Mouse (Mus musculus): Measurements from ENCODE around the gene Tctn1. TPM values are rescaled to one million over a fixed set of nuclear protein-coding genes. Genes with fewer than 3 reads are reported as not detected.
A peak's percentile ranks its signal among the peaks of the same experiment; 100 is the strongest.

Tctn1 gene
- polyA plus RNA-seq, 1 experiment from 2014 or later, result 5.1 TPM

GRCm38 (mm10) chr5:122284183-122285028 lies 20.1 kb upstream of the Tctn1 start, which contains the start of gene Pptc7:
Gene Pptc7 (plus strand): TSS chr5:122284365.
- no peaks in the 10 kb centered on the region for H3K9me3 ChIP-seq
- peak; percentile 93 for ATAC-seq (ENCODE audit: low FRiP score, low read depth)
- peak within 1 kb of the TSS; percentile 90 for H3K4me2 ChIP-seq

GRCm38 (mm10) chr5:122283828-122284182 lies 19.5 kb upstream of the Tctn1 start:
- peaks cover 20% of the 10 kb centered on the region for H3K4me1 ChIP-seq (replicated peaks)
- WGBS, result 33% methylated on average over 2 of the region's 2 CpGs
- 0 out of 2 replicates have a peak, but pooled peaks cover 2% of the 10 kb centered on the region for H3K36me3 ChIP-seq
- no peaks in the 10 kb centered on the region for H3K9me3 ChIP-seq
- H3K27me3 ChIP-seq, result no peaks in the 10 kb centered on the region
- H3K4me3 ChIP-seq, result peak overlapping the region; percentile 65
- H3K27ac ChIP-seq (replicated peaks), result no peak overlapping the region
- peak overlapping the region; percentile 90 for H3K4me2 ChIP-seq
- no peak overlapping the region for H3K9ac ChIP-seq
- no peak for ATAC-seq (ENCODE audit: low FRiP score, low read depth)

More at GRCm38 (mm10) chr5:122284183-122285028, 20.1 kb upstream of the Tctn1 start, which contains the start of gene Pptc7:
- Histone ChIP-seq H3K27me3 (no peaks in the 10 kb centered on the region), H3K27ac (replicated peaks) (peak within 1 kb of the TSS; percentile 89), H3K4me1 (replicated peaks) (peaks cover 20% of the 10 kb centered on the region), H3K36me3 (0 out of 2 replicates have a peak, but pooled peaks cover 2% of the 10 kb centered on the region), H3K4me3 (peak within 1 kb of the TSS; percentile 65), H3K9ac (peak within 1 kb of the TSS; percentile 75)
- WGBS, result 0% methylated on average over 102 of the region's 114 CpGs

GRCm38 (mm10) chr5:122280827-122281462 lies 16.7 kb upstream of the Tctn1 start:
- Histone ChIP-seq H3K4me1 (replicated peaks) (peaks cover 14% of the 10 kb centered on the region), H3K9ac (no peak overlapping the region), H3K4me2 (no peak overlapping the region), H3K27me3 (no peaks in the 10 kb centered on the region), H3K9me3 (no peaks in the 10 kb centered on the region), H3K36me3 (no peaks in the 10 kb centered on the region), H3K4me3 (no peak overlapping the region), H3K27ac (replicated peaks) (no peak overlapping the region)
- 43% methylated on average over 19 of the region's 19 CpGs for WGBS
- ATAC-seq (ENCODE audit: low FRiP score, low read depth), result no peak

GRCm38 (mm10) chr5:122280422-122280826 lies 16.2 kb upstream of the Tctn1 start:
- Histone ChIP-seq H3K27ac (replicated peaks) (no peak overlapping the region), H3K9me3 (no peaks in the 10 kb centered on the region), H3K36me3 (no peaks in the 10 kb centered on the region), H3K27me3 (no peaks in the 10 kb centered on the region), H3K9ac (no peak overlapping the region), H3K4me3 (no peak overlapping the region), H3K4me2 (no peak overlapping the region), H3K4me1 (replicated peaks) (peaks cover 9% of the 10 kb centered on the region)
- WGBS, result 47% methylated on average over 6 of the region's 6 CpGs
- no peak for ATAC-seq (ENCODE audit: low FRiP score, low read depth)

DNA sequence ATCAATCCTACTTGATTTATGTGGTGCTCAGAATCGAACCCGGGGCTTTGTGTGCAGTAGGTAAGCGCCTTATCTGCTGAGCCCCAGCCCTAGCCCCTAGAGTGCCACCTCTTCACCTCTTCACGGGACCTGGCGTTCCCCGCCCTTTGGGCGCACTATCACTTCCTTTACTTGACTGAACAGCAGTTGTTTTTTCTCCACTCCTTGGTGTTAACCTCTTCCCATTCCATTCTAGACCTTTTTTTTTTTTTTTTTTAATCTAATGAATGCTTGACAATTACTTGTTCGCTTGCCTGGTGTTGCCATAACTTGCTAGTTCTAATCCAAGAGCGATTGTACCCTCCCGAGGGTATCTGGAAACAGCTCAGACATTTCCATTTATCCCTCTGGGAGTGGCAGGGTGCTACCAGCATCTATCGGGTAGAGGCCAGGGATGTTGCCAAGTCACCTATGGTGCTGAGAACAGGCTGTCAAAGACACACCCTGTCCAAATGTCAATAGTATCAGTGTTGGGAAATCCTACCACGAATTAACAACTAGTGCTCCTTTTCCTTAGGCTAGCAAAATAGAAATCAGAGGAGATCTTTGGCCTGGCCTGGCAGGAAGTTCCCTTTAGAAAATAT lies 15.7 kb upstream of the Tctn1 start:
- Histone ChIP-seq H3K27ac (replicated peaks) (no peak overlapping the region), H3K9ac (no peak overlapping the region), H3K4me2 (no peak overlapping the region), H3K27me3 (no peaks in the 10 kb centered on the region), H3K36me3 (no peaks in the 10 kb centered on the region), H3K9me3 (no peaks in the 10 kb centered on the region), H3K4me1 (replicated peaks) (0 out of 2 replicates have a peak, but pooled peaks cover 4% of the 10 kb centered on the region), H3K4me3 (no peak overlapping the region)
- ATAC-seq (ENCODE audit: low FRiP score, low read depth), result no peak
- 78% methylated on average over 12 of the region's 12 CpGs for WGBS

DNA sequence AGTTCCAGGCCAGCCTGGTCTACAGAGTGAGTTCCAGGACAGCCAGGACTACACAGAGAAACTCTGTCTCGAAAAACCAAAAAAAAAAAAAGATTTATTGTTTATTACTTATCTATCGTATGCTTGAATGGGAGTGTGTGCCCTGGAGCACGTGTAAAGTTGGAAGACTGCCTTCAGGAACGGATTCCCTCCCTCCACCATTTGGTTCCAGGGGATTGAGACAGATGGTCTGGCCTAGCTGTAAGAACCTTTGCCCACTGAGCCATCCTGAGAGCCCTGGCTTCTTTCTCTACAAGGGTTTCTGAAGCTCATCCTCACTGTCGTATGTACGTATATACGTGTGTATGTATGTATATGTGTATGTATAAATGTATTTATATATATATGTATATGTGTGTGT lies 14.7 kb upstream of the Tctn1 start:
- ATAC-seq (ENCODE audit: low FRiP score, low read depth), result no peak
- 78% methylated on average over 7 of the region's 7 CpGs for WGBS
- H3K4me2 ChIP-seq, result no peak overlapping the region
- H3K27me3 ChIP-seq, result no peaks in the 10 kb centered on the region
- 0 out of 2 replicates have a peak, but pooled peaks cover 4% of the 10 kb centered on the region for H3K4me1 ChIP-seq (replicated peaks)
- no peaks in the 10 kb centered on the region for H3K9me3 ChIP-seq
- no peak overlapping the region for H3K27ac ChIP-seq (replicated peaks)
- H3K9ac ChIP-seq, result no peak overlapping the region
- H3K36me3 ChIP-seq, result no peaks in the 10 kb centered on the region
- no peak overlapping the region for H3K4me3 ChIP-seq

- Histone ChIP-seq H3K4me2 (no peak overlapping the region), H3K4me1 (replicated peaks) (no peaks in the 10 kb centered on the region), H3K9me3 (no peaks in the 10 kb centered on the region), H3K9ac (no peak overlapping the region), H3K36me3 (no peaks in the 10 kb centered on the region), H3K27me3 (no peaks in the 10 kb centered on the region), H3K4me3 (no peak overlapping the region), H3K27ac (replicated peaks) (no peak overlapping the region)
- no peak for ATAC-seq (ENCODE audit: low FRiP score, low read depth)
- WGBS, result 17% methylated on average over 5 of the region's 5 CpGs
Measured at GRCm38 (mm10) chr5:122274785-122275184, 10.5 kb upstream of the Tctn1 start.

GRCm38 (mm10) chr5:122272821-122273220 lies 8.6 kb upstream of the Tctn1 start:
- no peak overlapping the region for H3K27ac ChIP-seq (replicated peaks)
- no peak overlapping the region for H3K4me2 ChIP-seq
- no peak overlapping the region for H3K4me3 ChIP-seq
- H3K4me1 ChIP-seq (replicated peaks), result no peaks in the 10 kb centered on the region
- H3K36me3 ChIP-seq, result no peaks in the 10 kb centered on the region
- no peak overlapping the region for H3K9ac ChIP-seq
- no peaks in the 10 kb centered on the region for H3K9me3 ChIP-seq
- WGBS, result 84% methylated on average over 5 of the region's 5 CpGs
- H3K27me3 ChIP-seq, result no peaks in the 10 kb centered on the region
- ATAC-seq (ENCODE audit: low FRiP score, low read depth), result no peak

DNA sequence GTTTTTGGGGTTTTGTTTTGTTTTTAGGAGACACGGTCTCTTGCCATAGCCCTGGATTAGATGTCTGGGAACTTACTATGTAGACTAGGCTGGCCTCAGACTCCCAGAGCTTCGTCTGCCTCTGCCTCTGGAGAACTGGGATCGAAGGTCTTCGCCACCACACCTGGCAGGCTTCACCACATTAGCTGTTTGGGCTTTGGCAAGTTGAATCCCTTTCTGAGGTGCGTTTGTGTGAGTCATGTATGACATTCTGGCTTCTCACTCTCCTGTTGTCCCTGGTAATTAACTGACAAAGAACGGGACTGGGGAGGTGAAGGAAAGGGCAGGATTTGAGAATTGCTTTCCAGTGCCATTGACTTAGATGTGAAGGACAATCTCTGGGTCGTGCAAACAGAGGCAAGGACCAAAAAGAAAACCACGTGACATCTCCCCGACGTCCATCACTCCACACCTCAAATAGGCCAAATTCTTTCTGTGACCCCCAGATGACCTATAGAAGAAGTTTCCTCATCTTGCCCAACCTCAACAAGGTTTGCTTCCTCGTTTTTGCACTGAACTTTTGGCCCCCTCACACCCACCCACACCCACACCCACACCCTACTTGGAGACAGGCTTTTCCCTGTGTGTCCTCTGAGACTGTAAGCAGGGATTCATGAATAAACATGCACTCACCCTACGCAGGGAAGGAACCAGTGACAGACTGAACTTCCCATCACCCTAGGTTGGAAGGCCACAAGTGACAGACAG lies 4.8 kb upstream of the Tctn1 start:
- no peak for ATAC-seq (ENCODE audit: low FRiP score, low read depth)
- H3K4me1 ChIP-seq (replicated peaks), result 0 out of 2 replicates have a peak, but pooled peaks cover 5% of the 10 kb centered on the region
- no peak overlapping the region for H3K4me3 ChIP-seq
- no peak overlapping the region for H3K9ac ChIP-seq
- no peaks in the 10 kb centered on the region for H3K9me3 ChIP-seq
- WGBS, result 66% methylated on average over 12 of the region's 12 CpGs
- no peak overlapping the region for H3K27ac ChIP-seq (replicated peaks)
- H3K4me2 ChIP-seq, result no peak overlapping the region
- H3K27me3 ChIP-seq, result no peaks in the 10 kb centered on the region
- H3K36me3 ChIP-seq, result no peaks in the 10 kb centered on the region

DNA sequence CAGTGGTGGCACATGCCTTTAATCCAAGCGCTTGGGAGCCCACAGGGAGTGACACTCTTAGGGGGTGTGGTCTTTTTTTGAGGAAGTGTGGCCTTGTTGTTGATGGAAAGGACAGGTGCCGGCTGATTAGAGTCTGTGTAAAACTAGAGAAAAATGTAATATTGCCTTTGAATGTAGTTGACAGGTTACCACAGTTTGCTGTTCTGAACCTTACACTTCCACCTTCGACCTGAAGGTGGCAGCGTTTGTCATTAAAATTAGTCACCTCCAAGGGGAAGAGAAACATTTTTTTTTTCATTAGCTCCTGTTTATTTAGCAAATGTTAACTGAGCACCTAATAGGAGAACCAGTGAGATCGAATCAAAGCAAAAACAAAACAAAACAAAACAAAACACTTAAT lies 3.6 kb upstream of the Tctn1 start:
- Histone ChIP-seq H3K27ac (replicated peaks) (no peak overlapping the region), H3K9me3 (no peaks in the 10 kb centered on the region), H3K4me1 (replicated peaks) (peaks cover 12% of the 10 kb centered on the region), H3K4me2 (no peak overlapping the region), H3K4me3 (no peak overlapping the region), H3K9ac (no peak overlapping the region), H3K27me3 (no peaks in the 10 kb centered on the region), H3K36me3 (no peaks in the 10 kb centered on the region)
- no peak for ATAC-seq (ENCODE audit: low FRiP score, low read depth)
- 30% methylated on average over 5 of the region's 5 CpGs for WGBS

GRCm38 (mm10) chr5:122267136-122267535 lies 2.9 kb upstream of the Tctn1 start:
- Histone ChIP-seq H3K9ac (no peak overlapping the region), H3K27ac (replicated peaks) (no peak overlapping the region), H3K36me3 (no peaks in the 10 kb centered on the region), H3K4me1 (replicated peaks) (peaks cover 13% of the 10 kb centered on the region), H3K27me3 (no peaks in the 10 kb centered on the region), H3K9me3 (no peaks in the 10 kb centered on the region), H3K4me2 (no peak overlapping the region), H3K4me3 (no peak overlapping the region)
- ATAC-seq (ENCODE audit: low FRiP score, low read depth), result no peak
- WGBS, result 79% methylated on average over 7 of the region's 7 CpGs
